Mouse (Mus musculus): ENCODE measurements at regions not wholly inside any gene's neighbourhood (a gene's known extent, or its start where the extent isn't known, plus 50 kb on each side); places are given as distances from the start of the nearest gene placed in this dataset.
"Not testable (repeated sequence)": the region's sequence is repeated elsewhere in the genome, so short reads cannot be mapped to it uniquely, and the experiment has no call there.

GRCm38 (mm10) chr17:9235141-9235571 lies 186.7 kb upstream of the Gm17728 start:
- DNase-seq: no peak
- intact Hi-C loops (cut with DNase I): no loop called here

- intact Hi-C loops (cut with DNase I): no loop called here
- DNase-seq: no peak
Measured at GRCm38 (mm10) chr17:9258646-9259170, 163.2 kb upstream of the Gm17728 start.

- DNase-seq: no peak
- intact Hi-C loops (cut with DNase I): no loop called here
Measured at GRCm38 (mm10) chr17:9268776-9269175, 153.1 kb upstream of the Gm17728 start.

GRCm38 (mm10) chr17:9278046-9278445 lies 143.8 kb upstream of the Gm17728 start:
- intact Hi-C loops (cut with DNase I); DNase-seq: not testable (repeated sequence)

- intact Hi-C loops (cut with DNase I): no loop called here
Measured at GRCm38 (mm10) chr17:9279481-9279880, 142.4 kb upstream of the Gm17728 start.

GRCm38 (mm10) chr17:9281891-9282290 lies 140.0 kb upstream of the Gm17728 start:
- DNase-seq: no peak
- intact Hi-C loops (cut with DNase I): no loop called here

More at GRCm38 (mm10) chr17:9279481-9279880, 142.4 kb upstream of the Gm17728 start:
- no peak for DNase-seq

- intact Hi-C loops (cut with DNase I): no loop called here
- no peak for DNase-seq
Measured at GRCm38 (mm10) chr17:9282333-9283176, 139.3 kb upstream of the Gm17728 start.

GRCm38 (mm10) chr17:9286431-9286830 lies 135.4 kb upstream of the Gm17728 start:
- no peak for DNase-seq
- intact Hi-C loops (cut with DNase I): no loop called here

GRCm38 (mm10) chr17:9286834-9287233 lies 135.0 kb upstream of the Gm17728 start:
- no peak for DNase-seq
- intact Hi-C loops (cut with DNase I): no loop called here

- intact Hi-C loops (cut with DNase I): no loop called here
Measured at GRCm38 (mm10) chr17:9287682-9288081, 134.2 kb upstream of the Gm17728 start.

GRCm38 (mm10) chr17:9291601-9292000 lies 130.3 kb upstream of the Gm17728 start:
- no peak for DNase-seq

More at GRCm38 (mm10) chr17:9287682-9288081, 134.2 kb upstream of the Gm17728 start:
- peak in 1 of 2 experiments; percentile 3 for DNase-seq

GRCm38 (mm10) chr17:9292296-9292695 lies 129.6 kb upstream of the Gm17728 start:
- intact Hi-C loops (cut with DNase I): no loop called here
- no peak for DNase-seq

More at GRCm38 (mm10) chr17:9291601-9292000, 130.3 kb upstream of the Gm17728 start:
- intact Hi-C loops (cut with DNase I): no loop called here

- intact Hi-C loops (cut with DNase I): no loop called here
- DNase-seq: no peak
Measured at GRCm38 (mm10) chr17:9296371-9296770, 125.5 kb upstream of the Gm17728 start.

GRCm38 (mm10) chr17:9298231-9298630 lies 123.6 kb upstream of the Gm17728 start:
- intact Hi-C loops (cut with DNase I): no loop called here

GRCm38 (mm10) chr17:9301101-9301501 lies 120.8 kb upstream of the Gm17728 start:
- DNase-seq: no peak
- intact Hi-C loops (cut with DNase I): no loop called here

More at GRCm38 (mm10) chr17:9298231-9298630, 123.6 kb upstream of the Gm17728 start:
- DNase-seq: no peak

GRCm38 (mm10) chr17:9308507-9308906 lies 113.4 kb upstream of the Gm17728 start:
- no peak for DNase-seq
- intact Hi-C loops (cut with DNase I): no loop called here

GRCm38 (mm10) chr17:9322772-9323171 lies 99.1 kb upstream of the Gm17728 start:
- DNase-seq: no peak
- intact Hi-C loops (cut with DNase I): no loop called here

GRCm38 (mm10) chr17:9328886-9329455 lies 92.9 kb upstream of the Gm17728 start:
- no peak for DNase-seq
- intact Hi-C loops (cut with DNase I): no loop called here

- intact Hi-C loops (cut with DNase I): no loop called here
- DNase-seq: no peak
Measured at GRCm38 (mm10) chr17:9357572-9358159, 64.2 kb upstream of the Gm17728 start.

Data from heart, postnatal 14 days (tissue).